Mouse (Mus musculus) neural tube, embryonic 14.5 days (tissue): ENCODE results near the gene 1700074P13Rik. TPM values are rescaled to one million over a fixed set of nuclear protein-coding genes. Genes with fewer than 3 reads are reported as not detected.
"Not testable (repeated sequence)": the region's sequence is repeated elsewhere in the genome, so short reads cannot be mapped to it uniquely, and the experiment has no call there.

Experiments used
- ATAC-seq: fragments of 200-750 bp; cut with Nextera tagmentation; 2 replicates; pipeline ENCODE4 v1.8.0; 2017; ENCODE audit warnings: low read depth, mild to moderate bottlenecking, moderate TSS enrichment, moderate library complexity
- H3K27ac ChIP-seq: fragments of 300-500 bp; sonication (generic); 2 replicates; pipeline ENCODE4 v1.5.1; 2014; ENCODE audit warnings: low read depth, mild to moderate bottlenecking, control low read depth, low read length, moderate library complexity, mixed read lengths
- H3K27me3 ChIP-seq: fragments of 300-500 bp; sonication (generic); 2 replicates; pipeline ENCODE4 v1.6.1; 2014; ENCODE audit warnings: low read length; ENCODE audit not compliant: control insufficient read depth, insufficient read depth
- H3K36me3 ChIP-seq: fragments of 300-500 bp; sonication (generic); 2 replicates; pipeline ENCODE4 v1.6.1; 2014; ENCODE audit warnings: low read length, mixed read lengths; ENCODE audit not compliant: control insufficient read depth, insufficient read depth
- H3K4me1 ChIP-seq: fragments of 300-500 bp; sonication (generic); 2 replicates; pipeline ENCODE4 v1.6.1; 2014; ENCODE audit warnings: low read length; ENCODE audit not compliant: control insufficient read depth, insufficient read depth
- H3K4me2 ChIP-seq: fragments of 300-500 bp; sonication (generic); 2 replicates; pipeline ENCODE4 v1.6.1; 2014; ENCODE audit warnings: mild to moderate bottlenecking, low read depth, low read length, control low read depth
- H3K4me3 ChIP-seq: fragments of 300-500 bp; sonication (generic); 2 replicates; pipeline ENCODE4 v1.5.1; 2014; ENCODE audit warnings: low read depth, low read length, control low read depth, mixed read lengths
- H3K9ac ChIP-seq: fragments of 300-500 bp; sonication (generic); replicated peaks from 2 replicates; pipeline ENCODE4 v1.6.1; 2014; ENCODE audit warnings: low read depth, mild to moderate bottlenecking, control low read depth, low read length, mixed read lengths
- H3K9me3 ChIP-seq: fragments of 300-500 bp; sonication (generic); 2 replicates; pipeline ENCODE4 v1.6.1; 2016; ENCODE audit warnings: low read length; ENCODE audit not compliant: control insufficient read depth
- WGBS: fragments of 180-500 bp; shearing (Covaris S2); extraction: QIAGEN DNeasy Blood & Tissue Kit; methylation state at CpG from one replicate; pipeline ENCODE4 v1.1.7; 2014; 5-methylcytosine and 5-hydroxymethylcytosine counted together
- polyA plus RNA-seq: library from polyadenylated mRNA; unstranded; fragments of >200 nt; fragmentation: Nextera tagmentation; extraction: Ambion mirVana; gene quantifications from 2 replicates; pipeline ENCODE4 v1.2.1, GENCODE M21; 2014

1700074P13Rik gene
- not detected in 2 replicates for polyA plus RNA-seq

- H3K9me3 ChIP-seq: no peaks in the 10 kb centered on the region
- H3K27me3 ChIP-seq: no peaks in the 10 kb centered on the region
- H3K4me2 ChIP-seq: no peak within 1 kb of the TSS
- no peak within 1 kb of the TSS for H3K27ac ChIP-seq
- H3K4me1 ChIP-seq: no peaks in the 10 kb centered on the region
- H3K36me3 ChIP-seq: no peaks in the 10 kb centered on the region
- H3K9ac ChIP-seq: no peak within 1 kb of the TSS
- no peak within 1 kb of the TSS for H3K4me3 ChIP-seq
- no peak for ATAC-seq
- 95% methylated on average over 10 of the region's 10 CpGs for WGBS
These were observed at the start of gene 1700074P13Rik for GRCm38 (mm10) chr6:40940457-40940856. Gene 1700074P13Rik (minus strand): TSS chr6:40940557.

DNA sequence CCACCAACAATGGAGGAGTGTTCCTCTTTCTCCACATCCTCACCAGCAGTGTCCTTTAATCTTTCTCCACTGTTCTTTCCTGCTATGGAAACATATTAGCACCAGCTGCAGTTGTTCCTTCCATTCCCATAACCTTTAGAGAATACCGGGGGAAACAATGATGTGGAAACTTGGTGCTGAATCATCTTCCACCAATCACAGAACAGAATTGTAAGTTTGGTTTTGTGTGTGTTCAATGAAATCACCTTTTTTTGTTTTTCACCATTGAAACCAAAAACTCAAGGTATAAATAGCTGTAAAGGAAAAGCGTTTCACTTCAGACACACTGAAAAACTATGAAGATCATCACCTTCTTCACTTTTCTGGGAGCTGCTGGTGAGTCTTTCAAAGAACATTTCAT is 24.1 kb upstream of the 1700074P13Rik start, which contains the start of gene 1810009J06Rik:
TSS of gene 1810009J06Rik (plus strand) at position 301 of the 400 bp plus-strand sequence.
- 93% methylated on average over 2 of the region's 2 CpGs for WGBS
- H3K27ac ChIP-seq, H3K9ac ChIP-seq, H3K4me3 ChIP-seq, H3K9me3 ChIP-seq, H3K4me2 ChIP-seq, H3K27me3 ChIP-seq, H3K36me3 ChIP-seq, ATAC-seq, H3K4me1 ChIP-seq: not testable (repeated sequence)

GRCm38 (mm10) chr6:40953716-40954115 is 13.4 kb upstream of the 1700074P13Rik start:
- H3K4me2 ChIP-seq: no peak overlapping the region
- H3K9me3 ChIP-seq: no peaks in the 10 kb centered on the region
- H3K27ac ChIP-seq: no peak overlapping the region
- no peaks in the 10 kb centered on the region for H3K36me3 ChIP-seq
- H3K4me3 ChIP-seq: no peak overlapping the region
- no peaks in the 10 kb centered on the region for H3K4me1 ChIP-seq
- 67% methylated on average over 2 of the region's 2 CpGs for WGBS
- ATAC-seq: no peak
- no peaks in the 10 kb centered on the region for H3K27me3 ChIP-seq
- no peak overlapping the region for H3K9ac ChIP-seq

DNA sequence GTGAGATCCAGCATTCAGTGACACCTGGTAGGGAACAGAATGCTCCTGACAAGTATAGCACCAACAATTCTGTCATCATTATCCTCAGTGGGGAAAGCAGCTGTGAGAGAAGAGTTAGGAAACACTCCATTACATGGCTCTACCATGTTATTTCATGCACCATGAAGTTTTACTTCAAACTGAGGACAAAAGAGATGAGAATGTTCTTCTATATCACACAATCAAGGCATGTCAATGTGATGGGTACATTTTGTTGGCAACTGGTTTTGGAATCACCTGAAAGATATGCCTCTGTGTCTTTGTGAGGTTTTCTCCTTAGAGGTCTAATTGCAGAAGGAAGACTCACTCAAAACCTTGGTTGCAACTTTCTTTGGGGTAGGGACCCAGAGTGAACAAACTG is 11.4 kb upstream of the 1700074P13Rik start, which contains the start of gene Gm4744:
TSS of gene Gm4744 (minus strand) at position 101 of the 400 bp plus-strand sequence.
- H3K9me3 ChIP-seq: no peaks in the 10 kb centered on the region
- no peak within 1 kb of the TSS for H3K9ac ChIP-seq
- H3K36me3 ChIP-seq: no peaks in the 10 kb centered on the region

DNA sequence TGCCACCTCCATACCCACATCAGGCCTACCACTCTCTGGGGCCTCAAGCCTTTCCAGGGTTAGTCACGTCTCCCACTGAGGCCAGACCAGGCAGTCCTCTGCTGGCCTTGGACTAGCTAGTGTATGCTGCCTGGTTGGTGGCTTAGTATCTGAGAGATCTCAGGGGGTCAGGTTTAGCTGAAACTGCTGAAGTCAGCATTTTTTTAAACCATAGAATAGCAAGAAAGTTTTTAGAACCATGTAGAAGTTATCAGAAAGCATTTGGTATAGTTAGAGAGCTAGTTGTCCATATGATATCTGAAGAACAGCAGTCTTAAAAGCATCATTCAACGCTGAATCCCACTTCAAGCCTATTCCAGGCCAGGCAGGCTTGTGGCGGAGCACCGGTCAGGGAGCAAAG is 20.4 kb downstream of the 1700074P13Rik start:
- Histone ChIP-seq H3K4me2 (no peak overlapping the region), H3K9ac (no peak overlapping the region), H3K4me3 (no peak overlapping the region), H3K9me3 (no peaks in the 10 kb centered on the region), H3K36me3 (no peaks in the 10 kb centered on the region), H3K4me1 (no peaks in the 10 kb centered on the region), H3K27ac (no peak overlapping the region), H3K27me3 (no peaks in the 10 kb centered on the region)
- ATAC-seq: no peak
- whole genome bisulfite sequencing: 86% methylated on average over 4 of the region's 4 CpGs

More for the DNA sequence above, 11.4 kb upstream of the 1700074P13Rik start, which contains the start of gene Gm4744:
- no peaks in the 10 kb centered on the region for H3K4me1 ChIP-seq
- no peak for ATAC-seq
- no peak within 1 kb of the TSS for H3K27ac ChIP-seq
- no peaks in the 10 kb centered on the region for H3K27me3 ChIP-seq
- H3K4me3 ChIP-seq: no peak within 1 kb of the TSS
- H3K4me2 ChIP-seq: no peak within 1 kb of the TSS

DNA sequence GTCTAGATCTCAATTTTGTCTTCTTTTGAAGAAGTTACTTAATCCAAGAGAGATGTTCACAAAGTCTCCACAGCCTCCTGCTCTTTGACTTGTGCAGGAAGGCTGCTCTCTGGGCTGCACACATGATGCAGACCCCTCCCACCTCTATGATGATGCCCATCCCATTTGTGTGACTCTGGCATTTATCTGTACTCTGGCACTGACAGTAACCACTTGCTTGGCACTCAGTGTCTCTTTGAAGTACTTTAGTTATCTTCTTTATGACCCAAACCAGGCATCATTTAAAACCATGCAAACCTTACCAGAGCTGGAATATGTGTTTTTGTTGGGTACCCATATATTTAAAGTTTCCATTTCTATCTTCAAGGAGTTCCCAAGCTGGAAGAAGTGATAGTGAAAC is 40.1 kb downstream of the 1700074P13Rik start, which contains the start of gene Prss58:
TSS of gene Prss58 (minus strand) at position 101 of the 400 bp plus-strand sequence.
- no peak for ATAC-seq
- no peak within 1 kb of the TSS for H3K9ac ChIP-seq

DNA sequence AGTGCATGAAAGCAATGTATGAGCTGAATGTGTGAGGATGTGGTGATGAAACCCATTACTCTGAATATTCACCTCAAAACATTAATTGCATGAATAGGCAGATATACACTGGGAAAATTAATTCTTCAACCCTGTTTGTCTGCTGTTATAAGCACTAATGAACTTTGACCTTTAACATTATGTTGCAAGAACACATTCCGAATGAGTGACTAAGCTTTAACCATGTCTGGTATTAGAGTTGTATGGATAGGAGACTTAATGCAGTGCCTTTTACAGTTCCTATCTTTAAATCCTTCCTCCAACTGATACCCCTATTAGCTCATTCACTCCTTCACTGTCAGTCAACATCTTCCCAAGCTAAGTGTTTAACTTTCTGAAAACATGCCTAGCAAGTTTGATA is 45.6 kb downstream of the 1700074P13Rik start:
- no peak overlapping the region for H3K4me2 ChIP-seq
- no peaks in the 10 kb centered on the region for H3K27me3 ChIP-seq
- no peak overlapping the region for H3K4me3 ChIP-seq
- 87% methylated on average over 1 of the region's 1 CpGs for WGBS
- H3K9me3 ChIP-seq: no peaks in the 10 kb centered on the region
- H3K36me3 ChIP-seq: no peaks in the 10 kb centered on the region
- H3K4me1 ChIP-seq: no peaks in the 10 kb centered on the region
- H3K27ac ChIP-seq: no peak overlapping the region
- ATAC-seq: no peak
- no peak overlapping the region for H3K9ac ChIP-seq

More for the DNA sequence above, 40.1 kb downstream of the 1700074P13Rik start, which contains the start of gene Prss58:
- no peak within 1 kb of the TSS for H3K4me3 ChIP-seq
- no peak within 1 kb of the TSS for H3K27ac ChIP-seq
- no peaks in the 10 kb centered on the region for H3K9me3 ChIP-seq
- no peak within 1 kb of the TSS for H3K4me2 ChIP-seq
- no peaks in the 10 kb centered on the region for H3K36me3 ChIP-seq
- no peaks in the 10 kb centered on the region for H3K4me1 ChIP-seq
- no peaks in the 10 kb centered on the region for H3K27me3 ChIP-seq

DNA sequence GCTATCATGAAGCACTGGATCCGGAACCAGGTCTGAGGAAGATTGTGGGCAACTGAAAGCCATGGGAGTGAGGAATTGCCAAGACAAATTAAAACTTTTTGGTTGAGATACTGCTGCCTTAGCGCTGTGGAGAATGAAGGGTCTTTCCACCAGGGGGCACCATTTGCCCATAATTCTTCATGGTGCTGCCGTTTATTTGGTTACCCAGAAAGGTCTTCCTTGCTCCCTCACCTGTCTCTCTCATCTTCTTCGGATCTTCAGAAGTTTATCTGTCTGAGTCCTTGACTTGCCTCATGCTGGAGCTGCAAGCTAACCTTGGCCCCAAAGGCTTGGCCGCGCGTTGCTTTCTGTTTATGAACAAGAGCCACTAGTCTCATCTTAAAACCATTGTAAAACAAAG is 46.8 kb downstream of the 1700074P13Rik start:
- WGBS: 43% methylated on average over 7 of the region's 7 CpGs
- ATAC-seq: no peak
- no peak overlapping the region for H3K4me2 ChIP-seq
- H3K36me3 ChIP-seq: no peaks in the 10 kb centered on the region
- H3K27ac ChIP-seq: no peak overlapping the region
- no peaks in the 10 kb centered on the region for H3K27me3 ChIP-seq
- H3K9me3 ChIP-seq: no peaks in the 10 kb centered on the region
- no peak overlapping the region for H3K4me3 ChIP-seq
- H3K9ac ChIP-seq: no peak overlapping the region
- no peaks in the 10 kb centered on the region for H3K4me1 ChIP-seq

DNA sequence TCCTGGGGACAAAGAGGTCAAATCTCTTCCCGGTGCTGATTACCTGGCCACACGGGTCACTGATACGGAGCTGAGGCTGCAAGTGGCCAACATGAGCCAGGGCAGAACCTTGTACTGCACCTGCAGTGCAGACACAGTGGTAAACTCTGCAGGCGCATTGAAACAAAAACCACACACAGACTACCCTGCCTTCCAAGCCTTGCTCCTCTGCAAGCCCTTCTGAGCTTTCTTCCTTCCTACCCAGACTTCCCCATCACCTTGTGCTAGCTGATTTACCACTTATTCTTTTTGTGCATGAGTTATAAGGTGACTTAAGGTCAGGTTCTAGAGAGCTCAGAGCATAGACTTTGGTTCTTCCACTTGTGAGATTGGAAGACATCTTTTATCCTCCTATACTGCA is 48.6 kb downstream of the 1700074P13Rik start:
- ATAC-seq: no peak
- no peaks in the 10 kb centered on the region for H3K36me3 ChIP-seq
- H3K4me1 ChIP-seq: no peaks in the 10 kb centered on the region
- no peaks in the 10 kb centered on the region for H3K9me3 ChIP-seq
- no peak overlapping the region for H3K4me3 ChIP-seq
- no peak overlapping the region for H3K4me2 ChIP-seq
- H3K27me3 ChIP-seq: no peaks in the 10 kb centered on the region
- no peak overlapping the region for H3K27ac ChIP-seq
- 92% methylated on average over 4 of the region's 4 CpGs for WGBS
- no peak overlapping the region for H3K9ac ChIP-seq
